Mouse (Mus musculus) CH12.LX (cell line): ENCODE results near the gene Rreb1. TPM values are rescaled to one million over a fixed set of nuclear protein-coding genes. Genes with fewer than 3 reads are reported as not detected.

Source experiments
- DNase-seq: peaks from one replicate; pipeline ENCODE4 v3.0.0-alpha.2; 2013; ENCODE audit errors: extremely low read depth
- H3K27ac ChIP-seq: 2 replicates; pipeline ENCODE4 v1.5.1; 2012; ENCODE audit warnings: low read depth, mild to moderate bottlenecking, control low read depth, moderate library complexity; ENCODE audit not compliant: insufficient read depth
- H3K27me3 ChIP-seq: replicated peaks from 2 replicates; pipeline ENCODE3; 2012; ENCODE audit warnings: inconsistent platforms
- H3K36me3 ChIP-seq, 2 experiments: replicated peaks in 1 of 2; 2 replicates each; pipeline versions ENCODE3 to v1.6.1; 2012; ENCODE audit warnings: inconsistent platforms in 1 of 2, low read length in 1 of 2, mild to moderate bottlenecking in 1 of 2, mixed read lengths in 1 of 2, moderate library complexity in 1 of 2; ENCODE audit not compliant: control insufficient read depth in 1 of 2, insufficient read depth in 1 of 2
- H3K4me1 ChIP-seq, 2 experiments: 2 replicates each; pipeline ENCODE4 v1.6.1; 2012; ENCODE audit warnings: inconsistent platforms in 1 of 2, moderate library complexity in 1 of 2; ENCODE audit not compliant: insufficient read depth in 2 of 2, control insufficient read depth in 1 of 2
- H3K4me2 ChIP-seq: 2 replicates; pipeline ENCODE4 v1.6.1; 2012; ENCODE audit warnings: low read depth, mild to moderate bottlenecking, control low read depth; ENCODE audit not compliant: poor library complexity, insufficient read depth, severe bottlenecking
- H3K4me3 ChIP-seq, 3 experiments: fragments of 150-350 bp in 1 of 3; sonication (generic) in 1 of 3; replicated peaks in 1 of 3; 2 replicates each; pipeline versions ENCODE3 to v1.5.1; 2011 to 2012; ENCODE audit warnings: low read depth in 2 of 3, low read length in 2 of 3, mild to moderate bottlenecking in 2 of 3, moderate library complexity in 2 of 3, control low read depth in 1 of 3, improper control_type of control experiment in 1 of 3, inconsistent platforms in 1 of 3, mixed read lengths in 1 of 3; ENCODE audit not compliant: poor library complexity in 1 of 3
- H3K79me2 ChIP-seq: replicated peaks from 2 replicates; pipeline ENCODE4 v1.6.1; 2012; ENCODE audit warnings: mild to moderate bottlenecking, moderate library complexity; ENCODE audit not compliant: control insufficient read depth, poor library complexity, insufficient read depth, severe bottlenecking; ENCODE audit errors: extremely low read depth
- H3K9ac ChIP-seq: 2 replicates; pipeline ENCODE4 v1.6.1; 2012; ENCODE audit warnings: low read depth, mild to moderate bottlenecking, control low read depth, moderate library complexity; ENCODE audit not compliant: insufficient read depth
- H3K9me3 ChIP-seq: replicated peaks from 2 replicates; pipeline ENCODE3; 2012; ENCODE audit warnings: low read length, inconsistent platforms, mixed read lengths
- CTCF ChIP-seq, 2 experiments: IDR thresholded peaks in 1 of 2; conservative IDR thresholded peaks in 1 of 2; 2 replicates each; pipeline ENCODE4 v1.5.1; 2011 to 2012; ENCODE audit warnings: low read depth in 2 of 2, low read length in 2 of 2, improper control_type of control experiment in 1 of 2, inconsistent platforms in 1 of 2, mild to moderate bottlenecking in 1 of 2, moderate library complexity in 1 of 2
- E2F4 ChIP-seq: IDR thresholded peaks from 2 replicates; pipeline ENCODE4 v1.6.1; 2011; ENCODE audit warnings: low read depth, low read length, improper control_type of control experiment; ENCODE audit not compliant: insufficient replicate concordance
- ELF1 ChIP-seq: IDR thresholded peaks from 2 replicates; pipeline ENCODE4 v1.6.1; 2014; ENCODE audit warnings: low read depth, mild to moderate bottlenecking, inconsistent platforms, low read length, improper control_type of control experiment
- EP300 ChIP-seq: IDR thresholded peaks from 2 replicates; pipeline ENCODE4 v1.6.1; 2011; ENCODE audit warnings: low read length, improper control_type of control experiment
- ETS1 ChIP-seq: conservative IDR thresholded peaks from 2 replicates; pipeline ENCODE4 v1.6.1; 2012; ENCODE audit warnings: low read depth, mild to moderate bottlenecking, inconsistent platforms, low read length, improper control_type of control experiment, moderate library complexity
- GABPA ChIP-seq: IDR thresholded peaks from 2 replicates; pipeline ENCODE4 v1.6.1; 2012; ENCODE audit warnings: low read depth, low read length, improper control_type of control experiment, inconsistent platforms; ENCODE audit not compliant: insufficient replicate concordance
- IRF4 ChIP-seq: IDR thresholded peaks from 2 replicates; pipeline ENCODE4 v1.6.1; 2014; ENCODE audit warnings: low read depth, mild to moderate bottlenecking, inconsistent platforms, low read length, improper control_type of control experiment
- JUND ChIP-seq: conservative IDR thresholded peaks from 2 replicates; pipeline ENCODE4 v1.6.1; 2011; ENCODE audit warnings: low read depth, low read length, improper control_type of control experiment
- KAT2A ChIP-seq: IDR thresholded peaks from 2 replicates; pipeline ENCODE4 v1.6.1; 2012; ENCODE audit warnings: low read length, improper control_type of control experiment, inconsistent platforms; ENCODE audit not compliant: insufficient replicate concordance
- MAFK ChIP-seq: IDR thresholded peaks from 2 replicates; pipeline ENCODE4 v1.6.1; 2011; ENCODE audit warnings: low read length, improper control_type of control experiment; ENCODE audit not compliant: insufficient replicate concordance
- MAX ChIP-seq: IDR thresholded peaks from 2 replicates; pipeline ENCODE4 v1.6.1; 2011; ENCODE audit warnings: low read length, improper control_type of control experiment
- MAZ ChIP-seq: IDR thresholded peaks from 2 replicates; pipeline ENCODE4 v1.6.1; 2012; ENCODE audit warnings: low read depth, mild to moderate bottlenecking, inconsistent platforms, low read length, improper control_type of control experiment, moderate library complexity
- MEF2A ChIP-seq: IDR thresholded peaks from 2 replicates; pipeline ENCODE4 v1.6.1; 2014; ENCODE audit warnings: low read depth, mild to moderate bottlenecking, inconsistent platforms, low read length, improper control_type of control experiment, borderline replicate concordance
- NELFE ChIP-seq: IDR thresholded peaks from 2 replicates; pipeline ENCODE4 v1.6.1; 2011; ENCODE audit warnings: low read depth, low read length, improper control_type of control experiment
- PAX5 ChIP-seq: IDR thresholded peaks from 2 replicates; pipeline ENCODE4 v1.6.1; 2012; ENCODE audit warnings: low read length, inconsistent platforms, mixed read lengths
- POLR2A ChIP-seq: IDR thresholded peaks from 2 replicates; pipeline ENCODE4 v1.6.1; 2011; ENCODE audit warnings: low read depth, mild to moderate bottlenecking, improper control_type of control experiment, low read length
- RAD21 ChIP-seq: IDR thresholded peaks from 2 replicates; pipeline ENCODE4 v1.6.1; 2011; ENCODE audit warnings: low read depth, mild to moderate bottlenecking, low read length, improper control_type of control experiment, moderate library complexity
- SIN3A ChIP-seq: IDR thresholded peaks from 2 replicates; pipeline ENCODE4 v1.6.1; 2012; ENCODE audit warnings: low read length, improper control_type of control experiment, inconsistent platforms
- SMC3 ChIP-seq: IDR thresholded peaks from 2 replicates; pipeline ENCODE4 v1.6.1; 2011; ENCODE audit warnings: low read depth, low read length, improper control_type of control experiment
- TCF12 ChIP-seq: IDR thresholded peaks from 2 replicates; pipeline ENCODE4 v1.6.1; 2014; ENCODE audit warnings: low read depth, mild to moderate bottlenecking, inconsistent platforms, low read length, improper control_type of control experiment
- UBTF ChIP-seq: IDR thresholded peaks from 2 replicates; pipeline ENCODE4 v1.6.1; 2012; ENCODE audit warnings: low read depth, mild to moderate bottlenecking, inconsistent platforms, low read length, improper control_type of control experiment, moderate library complexity
- USF1 ChIP-seq: IDR thresholded peaks from 2 replicates; pipeline ENCODE4 v1.6.1; 2014; ENCODE audit warnings: low read depth, mild to moderate bottlenecking, inconsistent platforms, low read length, improper control_type of control experiment
- USF2 ChIP-seq: conservative IDR thresholded peaks from 2 replicates; pipeline ENCODE4 v1.6.1; 2011; ENCODE audit warnings: low read depth, low read length, improper control_type of control experiment
- ZC3H11A ChIP-seq: IDR thresholded peaks from 2 replicates; pipeline ENCODE4 v1.6.1; 2012; ENCODE audit warnings: low read depth, mild to moderate bottlenecking, inconsistent platforms, low read length, improper control_type of control experiment
- ZMIZ1 ChIP-seq: IDR thresholded peaks from 2 replicates; pipeline ENCODE4 v1.6.1; 2012; ENCODE audit warnings: low read depth, mild to moderate bottlenecking, inconsistent platforms, low read length, improper control_type of control experiment
- ZNF384 ChIP-seq: IDR thresholded peaks from 2 replicates; pipeline ENCODE4 v1.6.1; 2012; ENCODE audit warnings: low read depth, low read length, improper control_type of control experiment, inconsistent platforms
- dilution Hi-C: fragments of 300-500 bp; cut with MboI; formaldehyde crosslinking; loops from 2 replicates; pipeline ENCODE4 v1.14.3; 2020; ENCODE audit warnings: low sequenced_read_pairs; ENCODE audit not compliant: extremely low pct_unique_long_range_greater_than_20kb, extremely low pct_ligation_motif_present
- in situ Hi-C: fragments of 300-500 bp; cut with MboI; formaldehyde crosslinking; loops from 3 replicates; pipeline ENCODE4 v1.14.3; 2019; ENCODE audit warnings: low sequenced_read_pairs, low pct_ligation_motif_present, low pct_unique_long_range_greater_than_20kb, mixed read lengths
- polyA plus RNA-seq: library from polyadenylated mRNA; unstranded; fragments of >175 nt; gene quantifications from 2 replicates; pipeline ENCODE4 v1.2.1, GENCODE M21; 2012; ENCODE audit warnings: low read depth; ENCODE audit not compliant: insufficient read length
- total RNA-seq, 2 experiments: library from RNA; depleted of rRNA; stranded (reverse); fragments of 300-350 nt in 1 of 2; fragments of >200 nt in 1 of 2; gene quantifications; 2 replicates each; pipeline ENCODE4 v1.2.3; 2012 to 2014

The Rreb1 gene
- total and polyA plus RNA-seq, 3 experiments: 1.0 to 10.2 (median 5.3) TPM

DNA sequence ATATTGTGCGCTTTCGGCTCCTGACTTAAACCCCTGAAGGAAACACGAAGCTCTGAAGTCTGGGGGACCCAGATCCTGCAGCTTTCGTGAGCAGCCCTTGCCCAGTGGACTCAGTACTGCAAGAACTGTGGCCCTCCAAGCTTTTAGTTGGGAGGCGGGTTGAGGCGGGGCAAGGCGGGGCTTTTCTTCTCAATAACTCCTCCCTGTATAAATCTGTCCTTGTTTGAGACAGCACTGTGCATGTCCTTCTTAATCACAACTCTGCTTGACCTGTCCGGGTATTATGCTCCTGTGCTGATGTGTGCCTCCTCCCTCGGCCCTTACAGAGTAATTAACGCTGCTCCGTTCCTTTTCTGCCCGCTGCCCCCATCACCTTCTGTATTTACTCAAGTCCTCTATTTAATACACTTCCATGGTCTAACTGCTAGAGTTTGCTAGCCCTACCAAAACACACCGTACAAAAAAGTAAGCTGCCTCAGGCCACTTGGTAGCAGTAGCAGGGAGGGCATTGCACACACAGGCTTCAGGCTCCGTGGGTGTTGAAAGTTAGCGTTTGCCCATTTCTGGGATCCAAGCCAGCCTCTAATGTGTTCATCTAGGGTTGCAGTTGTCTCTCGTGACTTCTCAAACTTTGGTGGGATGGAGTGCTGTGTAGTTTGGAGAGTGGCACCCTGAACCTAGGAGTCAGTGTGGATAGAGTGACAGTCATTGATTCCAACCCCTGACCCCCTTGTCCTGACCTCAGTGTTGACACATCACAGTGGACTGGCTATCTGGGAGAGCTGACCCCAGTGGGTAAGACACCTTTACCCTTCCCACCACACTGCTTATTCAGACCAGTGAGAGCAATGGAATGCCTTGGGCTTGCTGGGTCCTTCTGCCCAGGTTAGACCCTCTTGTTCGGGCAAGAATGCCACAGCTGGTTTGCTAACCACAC is 164.0 kb downstream of the Rreb1 start:
- H3K36me3 ChIP-seq: peaks cover 12 to 59% of the 10 kb centered on the region in 2 experiments
- in situ Hi-C loops (no loop called here), dilution Hi-C loops (no loop called here)
- H3K4me1 ChIP-seq: peaks cover 14 to 34% of the 10 kb centered on the region in 2 experiments
- no peak overlapping the region for H3K4me3 ChIP-seq
- no peak overlapping the region for H3K4me2 ChIP-seq
- H3K9me3 ChIP-seq: no peaks in the 10 kb centered on the region
- no peaks in the 10 kb centered on the region for H3K79me2 ChIP-seq
- TF ChIP-seq UBTF: no peak
- no peak for TF ChIP-seq EP300
- TF ChIP-seq MEF2A: no peak
- no peak for TF ChIP-seq CTCF (conservative IDR thresholded peaks at IDR 0.05 in 1 of 2, IDR thresholded peaks at IDR 0.05 in 1 of 2; ENCODE audit: low read depth in 2 of 2, low read length in 2 of 2)
- TF ChIP-seq TCF12: no peak
- no peak for TF ChIP-seq PAX5
- no peak for TF ChIP-seq JUND
- no peak for TF ChIP-seq MAZ
- no peak for TF ChIP-seq USF1
- no peak for TF ChIP-seq IRF4
- no peak for TF ChIP-seq SIN3A
- TF ChIP-seq MAFK: no peak
- TF ChIP-seq RAD21: no peak
- no peak for TF ChIP-seq KAT2A
- no peak for TF ChIP-seq SMC3
- no peak for TF ChIP-seq ZMIZ1
- no peak for TF ChIP-seq ZC3H11A
- TF ChIP-seq ETS1: no peak
- DNase-seq: no peak
- H3K27ac ChIP-seq: no peak overlapping the region
- H3K9ac ChIP-seq: no peak overlapping the region
- H3K27me3 ChIP-seq: no peaks in the 10 kb centered on the region

DNA sequence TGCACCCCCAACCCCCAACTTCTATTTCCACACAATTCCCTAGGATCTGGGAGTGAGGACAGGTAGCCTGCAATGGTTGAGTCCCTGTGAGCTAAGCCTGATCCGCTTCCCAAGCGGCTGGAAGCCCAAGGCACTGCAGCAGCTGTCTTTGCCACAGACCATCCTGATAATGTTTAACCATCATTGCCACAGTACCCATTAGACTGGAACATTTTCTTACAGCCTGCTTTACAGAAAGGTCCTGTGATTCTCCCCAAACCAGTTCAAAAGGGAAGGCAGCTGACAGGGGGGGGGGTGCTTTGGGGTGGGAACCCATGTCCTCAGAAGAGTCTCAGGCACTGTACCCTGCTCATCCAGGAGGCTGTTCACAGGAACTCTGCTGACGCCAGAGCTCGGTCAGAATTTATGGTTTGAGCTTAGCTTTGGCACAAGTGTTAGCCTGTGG is 164.7 kb downstream of the Rreb1 start:
- Histone ChIP-seq H3K27me3 (no peaks in the 10 kb centered on the region), H3K9me3 (no peaks in the 10 kb centered on the region), H3K4me3 (no peak overlapping the region), H3K79me2 (no peaks in the 10 kb centered on the region), H3K36me3 (peaks cover 19 to 65% of the 10 kb centered on the region in 2 experiments), H3K27ac (no peak overlapping the region), H3K4me1 (peaks cover 14 to 34% of the 10 kb centered on the region in 2 experiments), H3K4me2 (no peak overlapping the region), H3K9ac (no peak overlapping the region)
- dilution Hi-C loops: no loop called here
- DNase-seq: no peak
- TF ChIP-seq PAX5: no peak
- TF ChIP-seq RAD21: no peak
- TF ChIP-seq NELFE: no peak
- TF ChIP-seq EP300: no peak
- no peak for TF ChIP-seq USF2
- no peak for TF ChIP-seq E2F4
- TF ChIP-seq ELF1: no peak
- TF ChIP-seq IRF4: no peak
- TF ChIP-seq MAX: no peak
- TF ChIP-seq ZMIZ1: no peak
- no peak for TF ChIP-seq MEF2A
- no peak for TF ChIP-seq KAT2A
- TF ChIP-seq UBTF: no peak
- TF ChIP-seq POLR2A: no peak
- no peak for TF ChIP-seq ETS1
- TF ChIP-seq GABPA: no peak
- TF ChIP-seq ZNF384: no peak
- in situ Hi-C loops: no loop called here
